Mouse (Mus musculus): ENCODE measurements around the gene Tbk1. TPM values are rescaled to one million over a fixed set of nuclear protein-coding genes. Genes with fewer than 3 reads are reported as not detected.

Tbk1 gene
- total and polyA plus RNA-seq, 3 experiments: 29.5 to 46.0 (median 44.0) TPM

DNA sequence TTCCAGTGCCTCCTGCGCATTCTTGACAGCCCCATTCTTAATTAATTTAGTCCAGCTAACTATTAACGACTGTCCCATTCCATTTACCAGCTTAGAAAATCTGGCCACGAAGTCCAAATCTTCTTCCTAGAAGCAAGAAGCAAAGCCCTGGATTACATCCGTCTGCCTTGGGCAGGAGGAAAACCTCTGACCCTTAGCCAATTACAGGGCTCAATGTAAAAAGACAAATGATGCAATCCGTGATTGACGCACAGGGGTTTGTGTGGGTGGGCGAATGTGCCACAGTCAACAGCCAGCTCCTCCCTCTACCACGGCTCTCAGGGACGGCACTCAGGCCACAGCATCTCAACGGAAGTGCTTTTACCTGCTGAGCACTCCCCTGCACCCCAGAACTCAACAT is 25.0 kb upstream of the Tbk1 start:
- Histone ChIP-seq H3K4me3 (replicated peaks in 1 of 3; ENCODE audit: low read depth in 2 of 3, low read length in 2 of 3, poor library complexity in 1 of 3) (no peak overlapping the region), H3K9me3 (replicated peaks; ENCODE audit: low read length) (peaks cover 8% of the 10 kb centered on the region), H3K4me2 (ENCODE audit: insufficient read depth, low read depth, poor library complexity, severe bottlenecking) (no peak overlapping the region), H3K36me3 (replicated peaks in 1 of 2; ENCODE audit: control insufficient read depth in 1 of 2, insufficient read depth in 1 of 2, low read length in 1 of 2) (peaks cover 84 to 97% of the 10 kb centered on the region in 2 experiments), H3K79me2 (replicated peaks; ENCODE audit: control insufficient read depth, extremely low read depth, insufficient read depth, poor library complexity, severe bottlenecking) (no peaks in the 10 kb centered on the region; the same call in 1 of the 2 replicates), H3K27ac (ENCODE audit: insufficient read depth, low read depth) (no peak overlapping the region), H3K4me1 (ENCODE audit: control insufficient read depth in 1 of 2, insufficient read depth in 2 of 2) (no peaks in the 10 kb centered on the region; a peak in 1 of 4 replicates), H3K9ac (ENCODE audit: insufficient read depth, low read depth) (no peak overlapping the region), H3K27me3 (replicated peaks) (no peaks in the 10 kb centered on the region)
- in situ Hi-C loops (cut with MboI; ENCODE audit: low pct_ligation_motif_present, low pct_unique_long_range_greater_than_20kb, low sequenced_read_pairs) (no loop called here), dilution Hi-C loops (cut with MboI; ENCODE audit: extremely low pct_ligation_motif_present, extremely low pct_unique_long_range_greater_than_20kb, low sequenced_read_pairs) (no loop called here)
- no peak for TF ChIP-seq EP300 (IDR thresholded peaks at IDR 0.05; ENCODE audit: low read length)
- TF ChIP-seq CHD1 (IDR thresholded peaks at IDR 0.05; ENCODE audit: low read depth, low read length): no peak
- TF ChIP-seq GABPA (IDR thresholded peaks at IDR 0.05; ENCODE audit: insufficient replicate concordance, low read depth, low read length): no peak
- TF ChIP-seq KAT2A (IDR thresholded peaks at IDR 0.05; ENCODE audit: insufficient replicate concordance, low read length): no peak
- no peak for TF ChIP-seq SIN3A (IDR thresholded peaks at IDR 0.05; ENCODE audit: low read length)
- TF ChIP-seq ZNF384 (IDR thresholded peaks at IDR 0.05; ENCODE audit: low read depth, low read length): no peak
- TF ChIP-seq POLR2A (IDR thresholded peaks at IDR 0.05; ENCODE audit: low read depth, low read length): no peak
- TF ChIP-seq TBP (conservative IDR thresholded peaks at IDR 0.05; ENCODE audit: low read depth, low read length): no peak
- TF ChIP-seq JUND (conservative IDR thresholded peaks at IDR 0.05; ENCODE audit: low read depth, low read length): no peak
- no peak for TF ChIP-seq MAZ (IDR thresholded peaks at IDR 0.05; ENCODE audit: low read depth, low read length)
- TF ChIP-seq USF1 (IDR thresholded peaks at IDR 0.05; ENCODE audit: low read depth, low read length): no peak
- no peak for TF ChIP-seq MAFK (IDR thresholded peaks at IDR 0.05; ENCODE audit: insufficient replicate concordance, low read length)
- no peak for TF ChIP-seq E2F4 (IDR thresholded peaks at IDR 0.05; ENCODE audit: insufficient replicate concordance, low read depth, low read length)
- no peak for TF ChIP-seq NELFE (IDR thresholded peaks at IDR 0.05; ENCODE audit: low read depth, low read length)
- TF ChIP-seq RCOR1 (conservative IDR thresholded peaks at IDR 0.05; ENCODE audit: low read depth, low read length): no peak
- DNase-seq (ENCODE audit: extremely low read depth): no peak

DNA sequence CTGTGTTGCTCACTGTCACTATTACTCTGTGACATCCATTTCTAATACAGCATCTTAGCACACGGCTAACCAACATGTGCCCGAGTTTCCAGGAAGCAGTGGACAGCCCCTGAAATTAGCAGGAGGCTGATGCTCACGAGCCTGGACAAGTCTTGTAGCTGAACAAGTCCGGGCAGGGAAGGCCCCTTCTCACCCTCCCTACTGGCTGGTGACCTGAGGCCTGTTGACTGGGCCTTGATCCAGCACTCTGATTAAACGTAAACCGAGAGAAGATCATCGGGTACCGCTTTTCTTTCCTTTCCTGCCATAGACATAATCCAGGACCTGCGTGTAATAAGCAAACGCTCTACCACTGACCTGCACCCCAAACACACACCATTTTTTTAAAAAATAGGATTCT is 21.6 kb upstream of the Tbk1 start:
- Histone ChIP-seq H3K9ac (ENCODE audit: insufficient read depth, low read depth) (no peak overlapping the region), H3K9me3 (replicated peaks; ENCODE audit: low read length) (peaks cover 8% of the 10 kb centered on the region), H3K4me2 (ENCODE audit: insufficient read depth, low read depth, poor library complexity, severe bottlenecking) (no peak overlapping the region), H3K27me3 (replicated peaks) (no peaks in the 10 kb centered on the region), H3K27ac (ENCODE audit: insufficient read depth, low read depth) (no peak overlapping the region), H3K36me3 (replicated peaks in 1 of 2; ENCODE audit: control insufficient read depth in 1 of 2, insufficient read depth in 1 of 2, low read length in 1 of 2) (peaks cover 89 to 98% of the 10 kb centered on the region in 2 experiments), H3K4me3 (replicated peaks in 1 of 3; ENCODE audit: low read depth in 2 of 3, low read length in 2 of 3, poor library complexity in 1 of 3) (no peak overlapping the region), H3K4me1 (ENCODE audit: control insufficient read depth in 1 of 2, insufficient read depth in 2 of 2) (no peaks in the 10 kb centered on the region; a peak in 1 of 4 replicates), H3K79me2 (replicated peaks; ENCODE audit: control insufficient read depth, extremely low read depth, insufficient read depth, poor library complexity, severe bottlenecking) (no peaks in the 10 kb centered on the region; the same call in 1 of the 2 replicates)
- DNase-seq (ENCODE audit: extremely low read depth): no peak
- TF ChIP-seq ELF1 (IDR thresholded peaks at IDR 0.05; ENCODE audit: low read depth, low read length) (peak; percentile 48; the same call in 1 of the 2 replicates), BHLHE40 (IDR thresholded peaks at IDR 0.05; ENCODE audit: low read depth, low read length) (0 out of 2 replicates have a peak, but pooled peaks have one; percentile 24), MYC (IDR thresholded peaks at IDR 0.05; ENCODE audit: low read depth, low read length) (no peak), CHD1 (IDR thresholded peaks at IDR 0.05; ENCODE audit: low read depth, low read length) (peak; percentile 95), CTCF (conservative IDR thresholded peaks at IDR 0.05 in 1 of 2, IDR thresholded peaks at IDR 0.05 in 1 of 2; ENCODE audit: low read depth in 2 of 2, low read length in 2 of 2) (no peak)
- in situ Hi-C loops (cut with MboI; ENCODE audit: low pct_ligation_motif_present, low pct_unique_long_range_greater_than_20kb, low sequenced_read_pairs): no loop called here
- dilution Hi-C loops (cut with MboI; ENCODE audit: extremely low pct_ligation_motif_present, extremely low pct_unique_long_range_greater_than_20kb, low sequenced_read_pairs): no loop called here

Measured in CH12.LX (cell line).